Mouse (Mus musculus): ENCODE data around the gene Rnf26. TPM values are rescaled to one million over a fixed set of nuclear protein-coding genes. Genes with fewer than 3 reads are reported as not detected.

Rnf26 gene
- polyA plus RNA-seq (2014; fragmentation: Illumina TruSeq; extraction: RNeasy Lipid Tissue Mini Kit (QIAGEN cat#74804); ENCODE audit: low read depth, low replicate concordance), result 17.6 TPM

GRCm38 (mm10) chr9:44113105-44113789 is at the start of gene Rnf26, which contains the start of gene Gm49380:
Rnf26 (minus strand) TSS chr9:44113517.
Gm49380 (minus strand) TSS chr9:44113500.

GRCm38 (mm10) chr9:44134101-44134850 is 21.0 kb upstream of the Rnf26 start, which contains the start of gene Mcam:
Mcam (plus strand) TSS chr9:44134469.

GRCm38 (mm10) chr9:44107110-44107509 is 6.2 kb downstream of the Rnf26 start, which contains the start of gene C1qtnf5:
C1qtnf5 (plus strand) TSS chr9:44107245.

GRCm38 (mm10) chr9:44101490-44101889 is 11.8 kb downstream of the Rnf26 start, which contains the start of gene Mfrp:
Mfrp (plus strand) TSS chr9:44101729.

GRCm38 (mm10) chr9:44066785-44067225 is 46.5 kb downstream of the Rnf26 start, which contains the start of gene Usp2:
Usp2 (plus strand) TSS chr9:44067021.

Other genes starting within 250 kb of the Rnf26 start
- gene Thy1, start 70.1 kb downstream of the Rnf26 start, polyA plus RNA-seq (2014; fragmentation: Illumina TruSeq; extraction: RNeasy Lipid Tissue Mini Kit (QIAGEN cat#74804); ENCODE audit: low read depth, low replicate concordance), result 29.5 TPM
- gene Usp2, start 46.5 kb downstream of the Rnf26 start, polyA plus RNA-seq (2014; fragmentation: Illumina TruSeq; extraction: RNeasy Lipid Tissue Mini Kit (QIAGEN cat#74804); ENCODE audit: low read depth, low replicate concordance), result 28.8 TPM
- 63.7 TPM for gene Mfrp, start 11.8 kb downstream of the Rnf26 start, polyA plus RNA-seq (2014; fragmentation: Illumina TruSeq; extraction: RNeasy Lipid Tissue Mini Kit (QIAGEN cat#74804); ENCODE audit: low read depth, low replicate concordance)
- 22.6 TPM for gene C1qtnf5, start 6.3 kb downstream of the Rnf26 start, polyA plus RNA-seq (2014; fragmentation: Illumina TruSeq; extraction: RNeasy Lipid Tissue Mini Kit (QIAGEN cat#74804); ENCODE audit: low read depth, low replicate concordance)
- 0.19 TPM for gene Gm49380, start within 50 bp of the Rnf26 start, polyA plus RNA-seq (2014; fragmentation: Illumina TruSeq; extraction: RNeasy Lipid Tissue Mini Kit (QIAGEN cat#74804); ENCODE audit: low read depth, low replicate concordance)
- gene Mcam, start 21.0 kb upstream of the Rnf26 start, polyA plus RNA-seq (2014; fragmentation: Illumina TruSeq; extraction: RNeasy Lipid Tissue Mini Kit (QIAGEN cat#74804); ENCODE audit: low read depth, low replicate concordance), result 166 TPM
- gene Cbl, start 120.5 kb upstream of the Rnf26 start, polyA plus RNA-seq (2014; fragmentation: Illumina TruSeq; extraction: RNeasy Lipid Tissue Mini Kit (QIAGEN cat#74804); ENCODE audit: low read depth, low replicate concordance), result 17.4 TPM
- 32.6 TPM for gene Ccdc153, start 127.2 kb upstream of the Rnf26 start, polyA plus RNA-seq (2014; fragmentation: Illumina TruSeq; extraction: RNeasy Lipid Tissue Mini Kit (QIAGEN cat#74804); ENCODE audit: low read depth, low replicate concordance)
- 3.3 TPM for gene Pdzd3, start 138.0 kb upstream of the Rnf26 start, polyA plus RNA-seq (2014; fragmentation: Illumina TruSeq; extraction: RNeasy Lipid Tissue Mini Kit (QIAGEN cat#74804); ENCODE audit: low read depth, low replicate concordance)
- gene Nlrx1, start 155.1 kb upstream of the Rnf26 start, polyA plus RNA-seq (2014; fragmentation: Illumina TruSeq; extraction: RNeasy Lipid Tissue Mini Kit (QIAGEN cat#74804); ENCODE audit: low read depth, low replicate concordance), result 17.3 TPM
- 2.2 TPM for gene Abcg4, start 175.1 kb upstream of the Rnf26 start, polyA plus RNA-seq (2014; fragmentation: Illumina TruSeq; extraction: RNeasy Lipid Tissue Mini Kit (QIAGEN cat#74804); ENCODE audit: low read depth, low replicate concordance)
- 14.7 TPM for gene Hinfp, start 192.2 kb upstream of the Rnf26 start, polyA plus RNA-seq (2014; fragmentation: Illumina TruSeq; extraction: RNeasy Lipid Tissue Mini Kit (QIAGEN cat#74804); ENCODE audit: low read depth, low replicate concordance)
- gene C2cd2l, start 206.8 kb upstream of the Rnf26 start, polyA plus RNA-seq (2014; fragmentation: Illumina TruSeq; extraction: RNeasy Lipid Tissue Mini Kit (QIAGEN cat#74804); ENCODE audit: low read depth, low replicate concordance), result 28.1 TPM
- 25.7 TPM for gene Dpagt1, start 212.5 kb upstream of the Rnf26 start, polyA plus RNA-seq (2014; fragmentation: Illumina TruSeq; extraction: RNeasy Lipid Tissue Mini Kit (QIAGEN cat#74804); ENCODE audit: low read depth, low replicate concordance)
- 25.2 TPM for gene H2afx, start 221.2 kb upstream of the Rnf26 start, polyA plus RNA-seq (2014; fragmentation: Illumina TruSeq; extraction: RNeasy Lipid Tissue Mini Kit (QIAGEN cat#74804); ENCODE audit: low read depth, low replicate concordance)
- gene Hmbs, start 230.7 kb upstream of the Rnf26 start, polyA plus RNA-seq (2014; fragmentation: Illumina TruSeq; extraction: RNeasy Lipid Tissue Mini Kit (QIAGEN cat#74804); ENCODE audit: low read depth, low replicate concordance), result 47.6 TPM
- gene Vps11, start 248.2 kb upstream of the Rnf26 start, polyA plus RNA-seq (2014; fragmentation: Illumina TruSeq; extraction: RNeasy Lipid Tissue Mini Kit (QIAGEN cat#74804); ENCODE audit: low read depth, low replicate concordance), result 37.7 TPM

All from adipose tissue, adult 10 weeks (tissue).